Mouse (Mus musculus) spleen, postnatal 0 days (tissue): ENCODE data around the gene Mtmr4. TPM values are rescaled to one million over a fixed set of nuclear protein-coding genes. Genes with fewer than 3 reads are reported as not detected.

Source experiments
- polyA plus RNA-seq: library from polyadenylated mRNA; unstranded; fragments of >200 nt; fragmentation: Nextera tagmentation; extraction: Ambion mirVana; gene quantifications from 2 replicates; pipeline ENCODE4 v1.2.1, GENCODE M21; 2015

Mtmr4 gene
- 6.6 and 8.5 TPM in 2 replicates for polyA plus RNA-seq

GRCm38 (mm10) chr11:87591526-87592353 lies at the start of gene Mtmr4:
TSS of gene Mtmr4 (plus strand) at chr11:87592162.

GRCm38 (mm10) chr11:87566501-87566900 lies 25.5 kb upstream of the Mtmr4 start, which contains the start of gene Gm11492:
TSS of gene Gm11492 (plus strand) at chr11:87566653.

GRCm38 (mm10) chr11:87568255-87568953 lies 23.6 kb upstream of the Mtmr4 start, which contains the start of gene Sept4:
TSS of gene Sept4 (plus strand) at chr11:87568903.

GRCm38 (mm10) chr11:87616790-87617474 lies 25.0 kb downstream of the Mtmr4 start, which contains the start of gene Hsf5:
TSS of gene Hsf5 (plus strand) at chr11:87617164.

GRCm38 (mm10) chr11:87662407-87662806 lies 70.4 kb downstream of the Mtmr4 start, which contains the start of gene Rnf43:
TSS of gene Rnf43 (plus strand) at chr11:87662722.

Other genes with a start within 250 kb of the Mtmr4 start
- gene Ppm1e, start 233.1 kb upstream of the Mtmr4 start, polyA plus RNA-seq, result 2.6 and 4.5 TPM in 2 replicates
- 4.3 and 4.8 TPM in 2 replicates for gene Rad51c, start 187.2 kb upstream of the Mtmr4 start, polyA plus RNA-seq
- 0.04 and 0.19 TPM in 2 replicates for gene Tex14, start 187.1 kb upstream of the Mtmr4 start, polyA plus RNA-seq
- gene Gm11492, start 25.5 kb upstream of the Mtmr4 start, polyA plus RNA-seq, result not detected in 2 replicates
- 53.8 and 70.3 TPM in 2 replicates for gene Sept4, start 23.3 kb upstream of the Mtmr4 start, polyA plus RNA-seq
- 0.06 TPM in 2 replicates for gene Hsf5, start 25.0 kb downstream of the Mtmr4 start, polyA plus RNA-seq
- 2.3 and 3.2 TPM in 2 replicates for gene Rnf43, start 70.6 kb downstream of the Mtmr4 start, polyA plus RNA-seq
- gene Supt4a, start 145.4 kb downstream of the Mtmr4 start, polyA plus RNA-seq, result 228 and 242 TPM in 2 replicates
- gene Tspoap1, start 168.4 kb downstream of the Mtmr4 start, polyA plus RNA-seq, result 2.9 and 4.3 TPM in 2 replicates
- 390 and 539 TPM in 2 replicates for gene Mpo, start 201.4 kb downstream of the Mtmr4 start, polyA plus RNA-seq
- gene Lpo, start 236.1 kb downstream of the Mtmr4 start, polyA plus RNA-seq, result not detected in 2 replicates